Mouse (Mus musculus) thymus, adult 18-20 months (tissue): ENCODE results near the gene Aspg.

Source experiments
- DNase-seq, 2 experiments: peaks; one replicate each; pipeline ENCODE4 v3.0.0; 2022; ENCODE audit warnings: mixed read lengths in 2 of 2

The Aspg gene

GRCm38 (mm10) chr12:112117006-112117405 is 10.5 kb downstream of the Aspg start:
- no peak for DNase-seq

- no peak for DNase-seq
Measured at GRCm38 (mm10) chr12:112117649-112118048, 11.2 kb downstream of the Aspg start.

DNA sequence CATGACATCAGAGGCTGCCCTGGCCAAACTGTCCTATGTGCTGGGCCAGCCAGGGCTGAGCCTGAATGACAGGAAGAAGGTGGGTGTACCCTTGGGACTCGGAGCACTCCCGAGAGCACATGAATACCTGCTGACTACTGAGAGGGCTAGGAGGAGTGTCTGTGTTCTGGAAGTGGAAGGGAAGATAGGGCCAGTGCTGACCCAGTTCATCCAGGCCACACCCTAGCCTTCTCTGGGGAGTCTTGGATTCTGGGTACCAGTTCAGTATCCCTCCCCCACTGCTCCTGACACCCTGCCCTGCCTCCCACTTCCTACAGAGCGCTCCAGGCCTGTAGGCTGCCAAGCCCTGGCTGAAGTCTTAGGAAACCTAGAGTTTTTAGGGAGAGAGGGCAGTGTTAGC is 14.7 kb downstream of the Aspg start:
- DNase-seq = no peak

DNA sequence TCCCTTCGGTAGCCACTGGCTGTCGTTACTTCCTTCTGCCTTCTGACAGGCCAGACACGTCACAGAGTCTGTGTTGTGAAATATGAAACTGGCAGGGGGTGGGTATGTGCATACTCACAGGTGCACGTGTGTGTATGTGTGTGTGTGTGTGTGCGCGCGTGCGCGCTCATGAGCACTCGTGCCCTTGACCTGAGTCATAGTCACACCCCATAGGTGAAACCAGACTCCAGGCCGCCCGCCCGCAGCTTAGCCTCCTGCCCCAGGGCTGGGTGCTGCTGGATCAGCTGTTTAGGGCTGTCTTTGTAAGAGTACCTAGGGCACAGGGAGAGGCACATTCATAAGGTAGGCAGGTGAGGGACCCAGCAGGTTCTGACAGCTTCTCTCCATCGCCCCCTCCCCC is 19.4 kb downstream of the Aspg start:
- no peak for DNase-seq

DNA sequence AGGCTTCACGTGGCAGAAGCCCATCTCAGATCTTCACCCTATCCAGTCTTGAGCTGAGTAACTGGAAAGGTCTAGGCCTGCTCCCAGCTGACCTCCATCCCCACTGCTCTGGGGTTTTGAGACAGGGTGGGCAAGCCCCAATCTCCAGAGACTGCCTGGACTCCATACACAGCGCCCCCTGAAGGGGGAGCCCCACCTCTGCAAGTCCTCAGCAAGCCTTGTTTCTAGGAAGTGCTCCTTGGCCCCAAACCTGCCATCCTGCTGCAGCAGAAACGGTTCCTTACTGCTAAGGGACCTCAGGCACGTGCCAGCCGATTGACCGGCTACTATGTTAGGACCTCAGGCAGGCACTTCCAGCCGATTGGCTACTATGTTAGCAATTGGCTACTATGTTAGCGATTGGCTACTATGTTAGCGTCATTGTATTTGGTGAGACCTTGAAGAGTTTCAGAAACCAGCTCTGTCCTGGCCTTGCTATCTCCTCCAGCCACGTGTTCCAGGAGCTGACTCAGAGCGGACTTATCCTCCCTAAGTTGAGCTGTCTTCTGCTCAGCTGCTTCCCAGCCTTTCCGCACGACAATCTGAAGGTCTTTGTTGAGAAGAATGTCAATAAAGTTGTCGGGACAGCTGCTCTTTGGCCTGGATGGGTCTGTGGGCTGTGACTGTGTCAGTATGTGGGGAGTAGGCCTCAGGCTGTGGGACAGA is 20.6 kb downstream of the Aspg start:
- DNase-seq = no peak

DNA sequence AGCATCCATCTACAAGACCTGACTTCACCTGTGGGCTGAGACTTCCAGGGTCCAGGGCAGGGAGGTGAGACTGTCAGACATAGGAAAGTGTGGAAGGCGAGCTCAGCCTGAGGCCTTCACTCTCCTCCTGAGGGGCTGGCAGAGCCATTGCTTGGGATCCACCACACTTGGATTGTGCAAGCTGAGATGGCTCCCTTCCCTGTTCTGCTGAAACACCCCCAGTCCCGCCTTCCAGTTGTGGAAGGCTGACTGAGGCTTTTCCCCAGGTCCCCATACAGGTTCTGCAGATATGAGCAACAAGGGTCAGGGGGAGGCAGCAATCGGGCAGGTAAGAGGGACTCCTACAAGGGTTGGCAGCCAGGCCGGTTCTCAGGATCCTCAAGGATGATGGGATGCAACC is 22.0 kb downstream of the Aspg start:
- no peak for DNase-seq

DNA sequence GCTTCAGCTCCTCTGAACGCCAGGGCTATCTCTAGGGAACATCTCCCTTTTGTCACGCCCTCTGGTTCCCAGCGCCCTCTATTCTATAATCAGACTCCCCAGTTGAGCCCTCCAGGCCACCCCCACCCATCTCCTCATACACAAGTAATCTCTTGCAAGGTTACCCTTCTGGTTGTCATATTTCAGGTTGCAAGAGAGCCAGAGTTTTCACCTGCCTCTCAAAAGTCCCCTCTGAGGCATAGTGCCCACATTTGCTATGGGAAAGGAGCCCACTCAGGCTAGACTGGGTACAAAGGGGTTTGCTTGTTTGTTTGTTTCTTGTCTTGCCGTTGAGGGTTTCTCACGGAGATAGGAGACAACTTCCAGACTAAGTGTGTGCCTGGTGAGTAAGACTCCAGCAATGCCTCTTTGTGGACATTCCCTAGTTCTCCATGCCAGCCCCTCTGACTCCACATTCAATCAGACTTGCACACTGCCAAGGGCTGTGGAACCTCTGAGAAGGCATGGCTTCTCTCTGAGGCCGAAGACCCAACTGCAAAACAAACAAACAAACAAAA is 22.9 kb downstream of the Aspg start:
- DNase-seq = no peak

- no peak for DNase-seq
Measured at GRCm38 (mm10) chr12:112130161-112130860, 23.8 kb downstream of the Aspg start.

DNA sequence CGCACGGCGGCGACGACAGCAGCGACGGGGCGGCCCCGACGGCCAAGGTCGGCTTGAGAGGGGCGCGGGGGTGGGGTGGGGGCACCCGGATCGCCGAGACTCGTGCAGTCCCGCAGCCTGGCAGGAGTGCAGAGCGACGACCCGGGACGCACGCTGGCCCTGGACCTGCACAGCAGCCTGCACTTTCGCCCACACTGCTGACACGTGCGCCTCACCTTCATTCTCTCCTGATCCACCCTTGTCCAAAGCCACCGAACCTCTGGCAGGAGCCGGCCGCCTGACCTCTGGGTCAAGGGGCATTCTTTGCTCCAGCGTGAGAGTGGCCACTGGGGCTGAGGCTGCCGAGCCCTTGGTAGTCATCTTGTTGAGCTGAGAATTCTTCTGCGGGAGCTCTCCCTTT is 24.5 kb downstream of the Aspg start:
- DNase-seq = no peak

GRCm38 (mm10) chr12:112140231-112140630 is 33.8 kb downstream of the Aspg start:
- DNase-seq = no peak

- no peak for DNase-seq
Measured at GRCm38 (mm10) chr12:112140745-112141144, 34.3 kb downstream of the Aspg start.

DNA sequence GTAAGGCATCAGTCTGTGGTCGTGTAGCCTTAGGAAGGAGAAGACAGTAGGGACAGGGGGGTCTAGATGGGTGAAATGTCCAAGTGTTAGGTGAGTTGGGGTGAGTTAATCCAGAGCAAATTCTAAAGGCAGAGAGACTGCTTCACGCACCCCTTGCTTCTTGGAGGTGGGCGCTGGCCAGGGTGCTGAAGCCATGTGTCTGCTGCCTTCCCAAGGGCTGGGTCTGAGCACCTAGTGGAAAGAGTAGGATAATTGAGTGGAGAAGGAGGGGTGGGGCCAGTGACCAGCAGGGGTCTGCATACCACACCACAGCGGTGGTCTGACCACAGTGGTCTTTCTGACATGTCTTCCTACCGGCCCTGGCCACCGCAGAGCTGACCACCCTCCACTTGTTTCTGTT is 34.8 kb downstream of the Aspg start:
- DNase-seq = no peak

DNA sequence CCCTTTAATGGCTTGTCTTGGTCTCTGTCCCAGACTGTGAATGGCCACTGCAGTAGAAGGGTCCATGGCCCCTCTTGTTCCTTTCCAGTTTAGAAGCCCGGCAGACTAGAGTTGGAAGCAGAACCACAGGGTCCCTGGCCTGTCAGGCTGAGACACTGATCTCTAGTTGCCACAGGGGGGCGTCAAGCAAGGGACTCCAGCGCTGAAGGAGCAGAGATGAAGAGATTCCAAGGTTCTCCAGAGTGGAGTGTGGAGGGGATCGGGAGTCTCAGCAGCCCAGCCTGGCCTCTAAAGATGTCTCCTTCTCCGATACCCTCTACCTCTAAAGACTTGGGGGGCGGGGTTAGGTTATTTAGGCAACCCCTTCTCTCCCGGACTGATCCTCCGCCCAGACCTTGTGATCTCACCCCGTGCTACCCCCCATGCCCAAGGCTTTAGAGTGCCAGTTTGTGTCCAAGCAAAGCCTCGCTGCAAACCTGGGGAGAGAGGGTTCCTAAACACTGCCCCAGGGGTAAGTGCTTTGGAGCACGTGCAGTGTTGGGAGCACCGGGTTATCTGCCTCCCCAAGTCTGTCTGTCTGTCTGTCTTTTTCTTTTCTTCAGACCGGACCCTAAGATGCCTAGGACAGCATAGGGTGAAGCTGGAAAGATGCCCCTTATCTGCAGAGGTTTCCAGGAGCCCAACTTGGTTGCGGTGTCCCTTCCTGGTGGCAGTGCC is 36.8 kb downstream of the Aspg start:
- DNase-seq = no peak

GRCm38 (mm10) chr12:112143833-112144201 is 37.3 kb downstream of the Aspg start:
- DNase-seq = no peak

GRCm38 (mm10) chr12:112144377-112145115 is 38.1 kb downstream of the Aspg start:
- DNase-seq = no peak

GRCm38 (mm10) chr12:112145211-112145874 is 38.9 kb downstream of the Aspg start:
- DNase-seq = peak; percentile 21 to 28

DNA sequence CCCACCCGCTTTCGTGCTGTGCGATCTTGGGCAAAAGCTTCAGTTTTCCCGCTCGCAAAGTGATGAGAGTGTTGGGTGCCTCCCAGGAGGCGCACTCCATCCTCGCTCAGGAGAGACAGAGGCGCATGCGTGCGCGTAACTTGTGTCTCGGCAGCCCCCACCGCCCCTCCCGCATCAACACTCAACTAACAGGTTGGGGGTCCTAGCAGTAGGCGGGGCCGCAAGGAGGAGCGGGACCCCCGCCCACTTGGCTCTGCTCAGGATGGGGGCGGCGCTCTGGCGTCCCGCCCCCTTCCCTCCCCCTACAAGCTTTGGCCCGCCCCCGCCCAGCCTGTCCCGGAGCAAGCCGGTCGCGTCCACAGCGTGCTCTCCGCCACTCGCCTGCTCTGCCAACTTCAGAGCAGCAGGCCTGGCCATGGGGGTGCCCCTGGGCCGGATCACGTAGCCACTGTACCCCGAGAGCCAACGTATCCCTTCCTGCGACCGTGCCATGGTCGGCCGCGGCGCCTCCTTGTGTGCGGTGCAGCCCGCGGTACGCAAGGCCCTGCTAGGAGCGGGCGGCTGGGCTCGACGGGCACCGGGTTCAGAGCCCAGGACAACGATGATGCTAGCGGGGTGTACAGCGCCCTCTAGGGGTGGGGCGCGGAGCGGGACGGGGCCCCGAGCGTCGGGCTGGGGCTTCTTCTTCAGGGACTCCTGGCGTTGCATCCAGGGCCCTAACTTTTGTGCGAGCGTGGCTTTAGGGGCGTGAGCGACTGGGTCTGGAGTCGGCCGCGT is 39.6 kb downstream of the Aspg start, which contains the start of gene Kif26a:
Gene Kif26a, plus strand, starts transcription at position 334 of the 777 bp plus-strand sequence.
- DNase-seq = peak in 1 of 2 experiments; percentile 21

GRCm38 (mm10) chr12:112147365-112147764 is 40.9 kb downstream of the Aspg start:
- DNase-seq = no peak

- no peak for DNase-seq
Measured at GRCm38 (mm10) chr12:112150011-112150410, 43.5 kb downstream of the Aspg start.

DNA sequence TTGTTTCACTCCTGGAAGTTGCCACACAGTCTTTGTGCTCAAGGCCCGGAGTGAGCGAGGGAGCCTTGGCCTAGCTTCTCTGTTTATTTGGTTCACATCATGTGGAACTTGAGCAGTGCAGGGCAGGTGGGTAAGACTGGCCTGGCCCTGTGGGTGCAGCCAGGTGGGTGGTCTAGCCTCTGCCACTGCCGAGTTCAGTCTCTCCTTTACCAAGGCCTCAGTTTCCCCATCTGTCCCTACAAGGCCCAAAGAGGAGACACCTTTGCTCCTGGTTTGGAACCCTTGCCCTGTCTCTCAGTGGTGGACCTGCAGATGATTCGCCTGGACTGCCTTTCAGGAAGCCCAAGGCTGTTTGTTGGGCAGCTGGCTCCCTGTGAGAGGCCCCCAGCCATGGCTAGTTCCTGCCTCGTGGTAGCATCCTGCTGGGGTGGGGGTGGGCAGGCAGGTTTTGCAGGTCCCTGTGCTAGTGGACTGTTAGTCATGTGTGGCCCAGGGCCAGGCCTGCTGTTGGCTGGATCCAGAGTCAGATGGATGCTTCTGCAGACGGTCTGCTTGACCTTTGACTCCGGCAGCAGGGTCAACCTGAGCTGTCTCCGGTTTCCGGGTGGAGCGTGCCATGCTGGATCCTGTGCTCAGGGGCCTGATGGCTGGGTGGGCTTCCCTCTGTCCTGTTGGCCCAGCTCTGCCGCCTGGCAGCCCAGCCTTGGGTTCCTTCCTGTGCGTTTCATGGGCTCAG is 44.9 kb downstream of the Aspg start:
- DNase-seq = no peak

DNA sequence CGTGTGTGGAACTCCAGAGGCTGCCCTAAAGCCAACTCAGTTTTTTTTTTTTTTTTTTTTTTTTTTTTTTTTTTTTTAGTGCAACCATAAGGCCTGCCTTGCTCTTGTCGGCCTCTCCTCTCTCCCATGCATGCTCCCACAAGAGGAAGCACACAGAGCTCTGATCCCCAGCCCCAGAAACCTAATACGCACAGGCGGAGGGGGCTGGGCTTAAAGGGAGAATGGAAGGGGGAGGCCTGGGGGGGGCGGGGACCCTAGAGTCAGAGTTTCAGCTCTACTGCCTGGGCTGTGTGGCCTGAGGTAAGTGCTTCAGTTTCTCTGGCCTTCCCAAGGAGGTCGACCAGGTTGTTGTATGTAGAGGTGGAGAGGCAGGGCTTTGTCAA is 45.5 kb downstream of the Aspg start:
- DNase-seq = no peak
